Mouse (Mus musculus): ENCODE measurements around the gene Traf1.

DNA sequence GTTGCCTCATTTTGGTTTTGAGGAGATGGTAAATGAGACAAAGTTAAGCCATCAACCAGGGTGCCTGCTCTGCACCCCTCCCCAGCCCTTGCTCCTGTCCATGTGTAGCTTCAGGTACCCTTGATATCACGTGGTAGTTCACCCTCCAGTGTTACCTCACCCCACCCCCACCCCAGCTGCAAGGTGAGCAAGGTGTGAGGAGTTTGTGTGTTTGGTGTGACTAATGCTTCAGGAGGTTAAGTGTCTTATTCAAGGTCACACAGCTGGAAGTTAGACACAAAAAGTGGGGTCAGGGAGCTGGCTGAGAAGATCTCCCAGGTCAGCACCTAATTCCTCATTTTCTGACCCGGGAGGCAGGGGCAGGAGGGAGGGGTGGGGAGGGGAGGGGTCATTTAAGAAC lies 38.8 kb downstream of the Traf1 start:
- TF ChIP-seq POLR2A (IDR thresholded peaks at IDR 0.05; ENCODE audit: control insufficient read depth, low read depth, low read length) (no peak), CTCF (IDR thresholded peaks at IDR 0.05; ENCODE audit: control insufficient read depth, insufficient read depth, insufficient replicate concordance, low read depth, low read length) (no peak)
